Mouse (Mus musculus): ENCODE measurements at regions not wholly inside any gene's neighbourhood (a gene's known extent, or its start where the extent isn't known, plus 50 kb on each side); places are given as distances from the start of the nearest gene placed in this dataset.
"Not testable (repeated sequence)": the region's sequence is repeated elsewhere in the genome, so short reads cannot be mapped to it uniquely, and the experiment has no call there.

GRCm38 (mm10) chr16:30790036-30790435 is 190.5 kb downstream of the Fam43a start:
- no peak for ATAC-seq (ENCODE audit: extremely low read depth, insufficient number of reproducible peaks, low FRiP score, poor library complexity, severe bottlenecking)

- no peak for ATAC-seq (ENCODE audit: extremely low read depth, insufficient number of reproducible peaks, low FRiP score, poor library complexity, severe bottlenecking)
Observed at GRCm38 (mm10) chr16:30790551-30791001, 191.1 kb downstream of the Fam43a start.

- no peak for ATAC-seq (ENCODE audit: extremely low read depth, insufficient number of reproducible peaks, low FRiP score, poor library complexity, severe bottlenecking)
Observed at GRCm38 (mm10) chr16:30791048-30791855, 191.7 kb downstream of the Fam43a start.

GRCm38 (mm10) chr16:30792738-30793377 is 193.3 kb downstream of the Fam43a start:
- no peak for ATAC-seq (ENCODE audit: extremely low read depth, insufficient number of reproducible peaks, low FRiP score, poor library complexity, severe bottlenecking)

- no peak for ATAC-seq (ENCODE audit: extremely low read depth, insufficient number of reproducible peaks, low FRiP score, poor library complexity, severe bottlenecking)
Observed at GRCm38 (mm10) chr16:30793378-30793753, 193.8 kb downstream of the Fam43a start.

GRCm38 (mm10) chr16:30793856-30794255 is 194.3 kb downstream of the Fam43a start:
- ATAC-seq (ENCODE audit: extremely low read depth, insufficient number of reproducible peaks, low FRiP score, poor library complexity, severe bottlenecking): no peak

GRCm38 (mm10) chr16:30795501-30795904 is 196.0 kb downstream of the Fam43a start:
- ATAC-seq (ENCODE audit: extremely low read depth, insufficient number of reproducible peaks, low FRiP score, poor library complexity, severe bottlenecking): no peak

- no peak for ATAC-seq (ENCODE audit: extremely low read depth, insufficient number of reproducible peaks, low FRiP score, poor library complexity, severe bottlenecking)
Observed at GRCm38 (mm10) chr16:30796103-30796502, 196.6 kb downstream of the Fam43a start.

- ATAC-seq (ENCODE audit: extremely low read depth, insufficient number of reproducible peaks, low FRiP score, poor library complexity, severe bottlenecking): no peak
Observed at GRCm38 (mm10) chr16:30797006-30797405, 197.5 kb downstream of the Fam43a start.

- ATAC-seq (ENCODE audit: extremely low read depth, insufficient number of reproducible peaks, low FRiP score, poor library complexity, severe bottlenecking): no peak
Observed at GRCm38 (mm10) chr16:30797973-30798471, 198.5 kb downstream of the Fam43a start.

- no peak for ATAC-seq (ENCODE audit: extremely low read depth, insufficient number of reproducible peaks, low FRiP score, poor library complexity, severe bottlenecking)
Observed at GRCm38 (mm10) chr16:30798536-30798935, 199.0 kb downstream of the Fam43a start.

- no peak for ATAC-seq (ENCODE audit: extremely low read depth, insufficient number of reproducible peaks, low FRiP score, poor library complexity, severe bottlenecking)
Observed at GRCm38 (mm10) chr16:30799699-30800483, 200.4 kb downstream of the Fam43a start.

- no peak for ATAC-seq (ENCODE audit: extremely low read depth, insufficient number of reproducible peaks, low FRiP score, poor library complexity, severe bottlenecking)
Observed at GRCm38 (mm10) chr16:30804018-30804417, 204.5 kb downstream of the Fam43a start.

- ATAC-seq (ENCODE audit: extremely low read depth, insufficient number of reproducible peaks, low FRiP score, poor library complexity, severe bottlenecking): not testable (repeated sequence)
Observed at GRCm38 (mm10) chr16:30806206-30806605, 206.7 kb downstream of the Fam43a start.

GRCm38 (mm10) chr16:30818541-30819120 is 219.1 kb downstream of the Fam43a start:
- no peak for ATAC-seq (ENCODE audit: extremely low read depth, insufficient number of reproducible peaks, low FRiP score, poor library complexity, severe bottlenecking)

GRCm38 (mm10) chr16:30819342-30819741 is 219.8 kb downstream of the Fam43a start:
- ATAC-seq (ENCODE audit: extremely low read depth, insufficient number of reproducible peaks, low FRiP score, poor library complexity, severe bottlenecking): no peak

- ATAC-seq (ENCODE audit: extremely low read depth, insufficient number of reproducible peaks, low FRiP score, poor library complexity, severe bottlenecking): no peak
Observed at GRCm38 (mm10) chr16:30820234-30820633, 220.7 kb downstream of the Fam43a start.

GRCm38 (mm10) chr16:30820761-30821160 is 221.2 kb downstream of the Fam43a start:
- no peak for ATAC-seq (ENCODE audit: extremely low read depth, insufficient number of reproducible peaks, low FRiP score, poor library complexity, severe bottlenecking)
